Mouse (Mus musculus) brain, adult 2 months (tissue): ENCODE measurements at regions not wholly inside any gene's neighbourhood (a gene's known extent, or its start where the extent isn't known, plus 50 kb on each side); places are given as distances from the start of the nearest gene placed in this dataset.

Experiments
- DNase-seq: peaks from one replicate; pipeline ENCODE4 v3.0.0; 2011; ENCODE audit warnings: low read depth, low spot score

- no peak for DNase-seq
These were observed 125.2 kb upstream of the Tent5a start for GRCm38 (mm10) chr9:85452196-85452857.

GRCm38 (mm10) chr9:85451349-85451748 lies 124.2 kb upstream of the Tent5a start:
- no peak for DNase-seq

DNA sequence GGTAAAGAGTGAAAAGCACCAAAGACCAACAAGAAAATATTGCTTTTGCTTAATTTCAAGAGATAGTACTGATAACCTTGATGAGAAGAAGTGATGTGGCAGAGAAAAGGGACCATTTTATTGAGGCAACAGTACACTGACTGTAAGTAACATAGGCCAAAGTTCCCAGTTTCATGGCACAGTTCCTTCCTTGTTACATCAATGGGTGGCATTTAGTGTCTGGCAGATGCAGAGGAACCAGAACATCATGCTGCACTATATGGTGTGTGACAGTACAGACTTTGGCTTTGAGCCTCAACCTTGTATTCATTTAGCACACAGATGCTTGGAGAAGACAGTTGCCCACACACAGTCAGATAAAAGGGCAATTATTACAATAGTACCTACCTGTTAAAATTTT lies 123.7 kb upstream of the Tent5a start:
- DNase-seq, result no peak

GRCm38 (mm10) chr9:85449493-85449892 lies 122.3 kb upstream of the Tent5a start:
- DNase-seq, result no peak

DNA sequence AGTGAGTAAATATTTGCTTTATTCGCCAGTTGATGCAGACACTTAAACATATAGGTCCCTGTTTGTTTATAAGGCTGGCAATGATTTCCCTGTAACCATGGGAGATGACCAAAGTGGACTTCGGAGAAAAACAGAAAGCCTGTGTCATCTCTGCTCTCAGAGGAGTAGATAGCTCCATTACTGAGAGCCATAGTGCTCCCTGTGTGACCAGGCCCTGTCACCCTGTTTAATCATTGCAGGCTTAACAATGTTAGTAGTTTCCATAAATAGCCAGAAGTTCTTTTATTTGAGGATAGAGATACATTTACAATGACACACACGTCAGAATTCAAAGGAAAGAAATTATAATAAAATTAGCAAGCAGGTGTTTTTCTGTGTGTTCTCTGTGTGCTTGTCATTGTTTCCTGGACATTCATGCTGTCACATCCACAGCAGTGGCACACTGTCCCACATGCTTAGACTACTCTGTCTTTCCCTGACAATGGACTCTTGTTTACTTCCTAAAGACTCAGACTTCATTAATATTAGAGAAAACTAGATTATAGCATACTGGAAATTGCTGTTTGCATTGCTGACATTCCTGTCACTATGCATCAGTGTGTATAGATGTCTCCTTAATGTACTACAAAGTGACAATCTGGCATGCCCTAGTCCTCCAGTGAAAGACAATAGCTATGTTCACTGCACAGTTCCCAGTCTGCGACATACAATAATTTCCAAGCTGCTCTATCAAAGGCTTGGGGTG lies 115.8 kb upstream of the Tent5a start:
- DNase-seq, result no peak

DNA sequence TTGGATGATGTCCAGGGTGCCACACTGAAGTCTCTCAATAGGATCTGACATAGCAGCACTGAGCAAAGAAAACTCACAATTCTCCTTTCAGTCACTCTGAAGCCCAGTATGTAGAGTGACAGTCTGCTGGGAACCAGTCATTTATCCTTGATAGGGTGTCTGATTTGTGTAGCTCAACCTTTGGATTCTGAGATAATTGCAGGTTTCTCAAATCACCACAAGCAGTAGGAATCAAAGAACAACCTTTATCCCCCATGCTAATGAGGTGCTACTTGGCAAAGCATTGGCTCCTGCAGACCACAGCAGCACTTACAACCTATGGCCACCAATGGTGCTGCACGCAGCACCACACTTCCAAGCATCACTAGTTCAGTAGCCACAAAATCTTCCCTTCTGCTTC lies 112.5 kb upstream of the Tent5a start:
- no peak for DNase-seq

GRCm38 (mm10) chr9:85432220-85432619 lies 105.1 kb upstream of the Tent5a start:
- no peak for DNase-seq

- DNase-seq, result no peak
These were observed 99.7 kb upstream of the Tent5a start for GRCm38 (mm10) chr9:85426809-85427208.

DNA sequence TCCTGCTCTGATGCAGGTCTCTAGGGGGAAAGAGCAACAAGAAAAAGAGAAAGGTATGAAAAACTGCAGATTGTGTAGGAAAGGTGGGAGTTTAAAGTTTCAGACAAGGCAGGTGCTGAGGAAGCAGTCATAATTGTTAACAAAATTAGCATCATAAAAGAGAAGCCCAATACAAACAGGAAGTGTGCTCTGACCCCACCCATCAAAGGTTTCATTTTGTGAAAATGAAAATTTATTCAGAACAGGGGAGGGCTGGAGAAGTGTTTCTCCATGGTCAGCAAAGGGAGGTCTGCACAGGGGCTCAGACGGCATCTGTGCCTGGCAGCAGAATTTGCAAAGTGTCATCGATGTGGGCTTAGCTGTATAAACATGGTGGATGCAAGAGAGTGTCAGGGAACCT lies 96.8 kb upstream of the Tent5a start:
- no peak for DNase-seq

GRCm38 (mm10) chr9:85414391-85414790 lies 87.2 kb upstream of the Tent5a start:
- no peak for DNase-seq

DNA sequence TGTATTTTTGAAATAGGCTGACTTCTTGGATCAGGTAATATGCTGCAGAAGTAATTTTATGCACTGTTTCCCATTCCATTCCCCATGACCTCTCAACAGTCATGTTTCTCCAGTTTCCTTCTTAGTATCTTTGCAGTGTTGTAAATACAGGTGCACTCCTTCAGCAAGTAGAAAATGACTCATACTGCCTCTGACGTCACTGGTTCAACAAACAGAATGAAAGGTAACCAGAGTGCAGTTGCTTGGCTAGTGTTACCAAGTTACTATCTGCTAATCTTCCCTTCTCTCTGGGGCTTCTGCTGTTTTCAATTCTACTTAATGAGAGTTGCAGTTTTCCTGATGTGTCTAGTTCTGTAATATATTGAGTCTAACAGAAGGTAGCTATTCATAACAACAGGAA lies 86.7 kb upstream of the Tent5a start:
- peak; percentile 12 for DNase-seq

DNA sequence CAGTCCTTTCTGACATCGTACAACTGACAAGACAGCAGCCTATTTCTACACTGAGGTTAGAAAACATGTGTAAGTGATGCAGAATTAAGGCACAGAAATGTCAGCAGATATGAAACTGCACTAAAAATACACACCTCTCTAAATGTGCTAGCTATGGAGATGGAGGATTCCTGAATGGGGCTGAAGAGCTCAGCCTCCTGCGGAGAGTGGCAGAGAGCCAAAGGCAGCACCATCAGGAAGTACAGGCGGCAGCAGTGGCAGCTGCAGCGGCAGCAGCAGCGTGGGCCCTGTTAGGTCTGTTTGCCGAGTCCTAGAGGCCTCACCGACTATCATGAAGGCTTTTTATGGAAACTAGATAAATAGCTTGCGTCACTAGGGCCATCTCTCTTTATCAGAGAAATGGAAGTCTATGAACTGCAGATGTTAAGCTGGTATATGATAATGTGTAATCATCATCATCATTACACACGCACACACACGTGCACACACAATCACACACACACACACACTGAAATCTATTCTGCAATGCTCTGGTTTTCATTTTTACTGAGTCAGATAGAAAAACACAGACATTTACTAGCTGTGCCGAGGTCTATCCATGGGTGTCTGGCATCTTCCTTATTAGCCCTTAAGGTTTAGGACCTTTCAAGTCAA lies 83.6 kb upstream of the Tent5a start:
- DNase-seq, result peak; percentile 93

- no peak for DNase-seq
These were observed 82.9 kb upstream of the Tent5a start for GRCm38 (mm10) chr9:85409974-85410506.

- no peak for DNase-seq
These were observed 81.3 kb upstream of the Tent5a start for GRCm38 (mm10) chr9:85408461-85408860.

DNA sequence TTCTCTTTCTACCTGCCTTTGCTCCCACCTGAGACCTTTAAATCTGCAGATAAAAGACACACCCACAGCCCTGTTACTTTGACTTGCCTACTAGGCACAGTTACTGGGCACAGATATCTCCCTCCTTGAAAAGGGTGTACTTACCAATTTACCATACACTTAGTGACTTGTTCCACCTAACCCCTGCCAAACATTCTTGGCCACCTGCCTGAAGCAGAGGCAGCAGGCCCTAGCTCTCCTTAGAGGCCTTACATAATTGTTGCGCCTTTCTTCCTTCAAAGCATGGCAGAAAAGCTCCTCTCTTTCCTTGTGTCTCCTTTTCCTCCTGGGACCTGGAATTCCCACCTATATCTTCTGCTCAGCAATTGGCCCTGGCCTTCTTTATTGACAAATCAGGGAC lies 80.4 kb upstream of the Tent5a start:
- DNase-seq, result no peak

GRCm38 (mm10) chr9:85401736-85402135 lies 74.6 kb upstream of the Tent5a start:
- DNase-seq, result no peak

- DNase-seq, result peak; percentile 50
These were observed 73.6 kb upstream of the Tent5a start for GRCm38 (mm10) chr9:85400600-85401313.

GRCm38 (mm10) chr9:85394975-85395374 lies 67.8 kb upstream of the Tent5a start:
- DNase-seq, result no peak

- DNase-seq, result no peak
These were observed 64.1 kb upstream of the Tent5a start for GRCm38 (mm10) chr9:85391283-85391682.

DNA sequence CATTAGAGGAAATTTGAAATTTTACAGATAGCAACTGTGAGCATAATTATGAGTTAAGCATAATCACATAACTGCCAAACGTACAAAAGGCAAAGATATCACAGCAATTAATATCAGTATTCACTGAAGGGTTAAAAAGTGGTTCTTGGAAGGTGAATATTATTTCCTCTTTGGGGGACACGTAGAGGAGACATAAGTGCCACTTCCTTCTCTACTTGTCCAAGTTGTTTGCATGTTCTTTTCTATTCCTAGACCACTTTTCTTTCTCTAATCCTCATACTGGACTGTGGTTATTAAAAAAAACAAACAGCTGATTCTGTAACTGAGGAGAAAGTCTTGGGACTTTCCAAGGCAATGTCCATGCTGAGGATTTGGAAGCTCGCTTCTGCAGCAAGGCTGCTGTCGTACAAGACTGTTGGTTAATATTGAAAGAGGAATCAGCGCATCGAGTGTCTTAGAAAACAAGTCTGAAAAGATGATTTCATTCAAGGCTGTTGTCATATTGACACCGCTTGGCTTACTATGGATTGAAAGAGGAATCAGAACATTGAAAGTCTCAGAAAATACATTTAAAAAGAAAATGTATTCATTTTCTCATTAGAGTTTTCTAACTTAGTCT lies 61.7 kb upstream of the Tent5a start:
- DNase-seq, result no peak

- DNase-seq, result no peak
These were observed 55.3 kb upstream of the Tent5a start for GRCm38 (mm10) chr9:85382413-85382812.
